Mouse (Mus musculus): ENCODE measurements around the gene Chchd6. TPM values are rescaled to one million over a fixed set of nuclear protein-coding genes. Genes with fewer than 3 reads are reported as not detected.

The Chchd6 gene
- total RNA-seq, 4 experiments from 2014 or later: 68.3 to 73.7 (median 71.1) TPM

Other genes starting within 250 kb of the Chchd6 start
- gene Plxna1, start 233.0 kb downstream of the Chchd6 start, total RNA-seq (2022): 100 to 1,000 TPM in 2 of 4 experiments, 10 to 100 TPM in 2; 88.9 to 130 (median 110) TPM
- gene Txnrd3, start 48.3 kb upstream of the Chchd6 start, total RNA-seq (2022): 1 to 10 TPM; 2.9 to 6.3 (median 4.1) TPM
- gene Vmn1r40, start 111.9 kb upstream of the Chchd6 start, total RNA-seq (2022): not detected
- gene Vmn1r41, start 145.1 kb upstream of the Chchd6 start, total RNA-seq (2022): not detected